Mouse (Mus musculus): Measurements from ENCODE around the gene Ccnj. TPM values are rescaled to one million over a fixed set of nuclear protein-coding genes. Genes with fewer than 3 reads are reported as not detected.

Gene Ccnj
- total RNA-seq, 1 experiment from 2014 or later, result 8.1 TPM

GRCm38 (mm10) chr19:40844731-40845130 is 13.7 kb downstream of the Ccnj start:
- no peak for DNase-seq

DNA sequence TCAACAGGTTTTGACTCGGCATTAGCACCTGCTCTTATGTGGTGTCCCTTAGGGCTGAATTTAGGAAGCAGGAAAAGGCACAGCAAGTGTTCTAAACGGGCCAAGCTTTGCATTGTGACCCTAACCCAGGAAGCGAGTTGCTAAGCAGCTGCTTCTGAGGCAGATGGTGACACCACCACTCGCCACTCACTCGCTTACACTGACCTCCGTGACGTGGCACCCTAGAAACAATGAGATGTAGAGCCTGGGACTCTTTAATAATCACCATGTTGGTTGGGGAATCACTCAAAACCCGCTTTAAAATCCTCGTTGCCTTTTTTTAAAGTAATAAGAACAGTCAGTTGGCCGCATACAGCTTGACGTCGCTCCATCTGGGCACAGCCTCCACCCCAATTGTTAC is 18.3 kb downstream of the Ccnj start:
- DNase-seq, result no peak

GRCm38 (mm10) chr19:40859555-40859954 is 28.5 kb downstream of the Ccnj start:
- no peak for DNase-seq

- no peak for DNase-seq
Observed at GRCm38 (mm10) chr19:40868284-40868683, 37.2 kb downstream of the Ccnj start.

- DNase-seq, result no peak
Observed at GRCm38 (mm10) chr19:40869425-40870105, 38.5 kb downstream of the Ccnj start.

GRCm38 (mm10) chr19:40872955-40873665 is 42.0 kb downstream of the Ccnj start:
- peak; percentile 89 for DNase-seq

DNA sequence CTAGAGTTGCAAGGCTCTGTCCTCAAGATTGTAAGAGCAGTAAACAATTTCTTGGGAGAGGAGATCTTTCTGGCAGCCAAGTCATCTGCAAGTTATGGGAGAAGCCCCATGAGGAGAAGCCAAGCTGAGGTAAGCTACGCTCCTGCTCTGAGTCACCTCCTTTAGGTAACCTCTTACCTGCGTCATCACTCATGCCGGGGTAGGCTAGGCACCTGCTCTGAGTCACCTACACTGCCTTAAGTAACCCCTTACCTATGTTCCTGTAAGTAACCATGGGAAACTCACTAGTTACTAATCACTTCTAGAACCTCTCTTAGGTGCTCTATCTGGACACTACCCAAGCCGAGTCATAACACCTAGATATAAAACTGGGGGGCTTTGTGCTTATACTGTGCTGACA is 50.6 kb downstream of the Ccnj start:
- DNase-seq, result no peak

DNA sequence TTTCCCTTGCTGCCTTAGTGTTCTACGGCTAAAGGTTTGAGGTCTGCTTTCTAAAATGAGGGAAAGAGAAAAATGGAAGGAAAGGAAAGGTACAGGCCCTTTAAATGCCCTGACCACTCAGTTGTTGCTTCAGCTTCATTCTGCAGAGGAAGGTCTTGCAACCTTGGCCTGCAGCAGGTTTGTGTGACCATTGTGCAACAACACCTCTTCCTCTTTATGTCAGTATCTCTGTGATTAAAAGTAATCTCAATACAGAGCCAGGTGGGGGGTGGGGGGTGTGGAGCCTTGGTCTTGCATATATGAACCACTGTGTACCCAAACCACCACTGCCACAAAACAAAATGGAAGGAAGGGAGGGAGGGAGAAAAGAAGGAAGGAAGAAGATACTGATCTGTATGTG is 57.8 kb downstream of the Ccnj start:
- DNase-seq, result no peak

- no peak for DNase-seq
Observed at GRCm38 (mm10) chr19:40894071-40894506, 63.0 kb downstream of the Ccnj start.

- peak; percentile 87 for DNase-seq
Observed at GRCm38 (mm10) chr19:40894519-40895392, 63.7 kb downstream of the Ccnj start, which contains the start of gene Zfp518a. Zfp518a (plus strand) TSS chr19:40894705.

DNA sequence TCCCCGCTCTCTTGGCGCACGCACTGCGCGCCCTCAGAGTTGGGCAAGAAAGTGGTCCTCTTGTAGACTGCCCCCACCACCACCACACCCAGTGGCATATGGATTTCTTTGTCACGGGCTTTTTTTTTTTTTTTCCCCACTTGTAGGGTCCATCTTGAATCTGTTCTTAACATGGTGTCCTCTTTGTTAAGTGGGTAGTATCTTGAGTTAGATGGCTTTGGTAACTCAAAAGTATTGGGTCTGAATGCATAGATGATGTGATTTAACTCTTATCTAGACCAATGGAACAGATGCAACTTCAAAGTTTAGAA is 64.3 kb downstream of the Ccnj start:
- DNase-seq, result no peak

Small RNAs within 50 kb of the gene (microRNA-seq; reads per million reads assigned to microRNA genes)
- 0.36 to 0.69 reads per million in 2 experiments for gene Mir8092

Other genes with a start within 250 kb of the Ccnj start
- 21.0 and 30.4 TPM in 2 replicates for gene Aldh18a1, start 242.8 kb upstream of the Ccnj start, total RNA-seq (2021)
- 6.7 and 8.4 TPM in 2 replicates for gene Tctn3, start 219.0 kb upstream of the Ccnj start, total RNA-seq (2021)
- 19.6 and 20.3 TPM in 2 replicates for gene Entpd1, start 218.9 kb upstream of the Ccnj start, total RNA-seq (2021)
- gene Cc2d2b, start 82.5 kb upstream of the Ccnj start, total RNA-seq (2021), result 0.27 TPM in 1 of 2 replicates, not detected in the other
- 13.2 and 15.7 TPM in 2 replicates for gene Zfp518a, start 63.4 kb downstream of the Ccnj start, total RNA-seq (2021)
- gene Blnk, start 163.3 kb downstream of the Ccnj start, total RNA-seq (2021), result 0.91 TPM in 1 of 2 replicates, not detected in the other
- not detected in 2 replicates for gene Dntt, start 198.0 kb downstream of the Ccnj start, total RNA-seq (2021)
- gene Opalin, start 245.8 kb downstream of the Ccnj start, total RNA-seq (2021), result not detected in 2 replicates

Measured in adrenal gland, postnatal 25 days (tissue).